Mouse (Mus musculus) lung, postnatal 0 days (tissue): ENCODE data around the gene Gpnmb.

Experiments
- CTCF ChIP-seq: IDR thresholded peaks from 2 replicates; pipeline ENCODE4 v1.5.1; 2016; ENCODE audit warnings: antibody characterized with exemption, mild to moderate bottlenecking
- EP300 ChIP-seq: IDR thresholded peaks from 2 replicates; pipeline ENCODE4 v1.6.1; 2016; ENCODE audit warnings: antibody characterized with exemption, mild to moderate bottlenecking, control low read depth

GRCm38 (mm10) chr6:49057053-49058021 is 21.0 kb downstream of the Gpnmb start:
- TF ChIP-seq CTCF = peak; percentile 92
- no peak for TF ChIP-seq EP300
